Mouse (Mus musculus): Measurements from ENCODE around the gene 1810055G02Rik.

1810055G02Rik gene

DNA sequence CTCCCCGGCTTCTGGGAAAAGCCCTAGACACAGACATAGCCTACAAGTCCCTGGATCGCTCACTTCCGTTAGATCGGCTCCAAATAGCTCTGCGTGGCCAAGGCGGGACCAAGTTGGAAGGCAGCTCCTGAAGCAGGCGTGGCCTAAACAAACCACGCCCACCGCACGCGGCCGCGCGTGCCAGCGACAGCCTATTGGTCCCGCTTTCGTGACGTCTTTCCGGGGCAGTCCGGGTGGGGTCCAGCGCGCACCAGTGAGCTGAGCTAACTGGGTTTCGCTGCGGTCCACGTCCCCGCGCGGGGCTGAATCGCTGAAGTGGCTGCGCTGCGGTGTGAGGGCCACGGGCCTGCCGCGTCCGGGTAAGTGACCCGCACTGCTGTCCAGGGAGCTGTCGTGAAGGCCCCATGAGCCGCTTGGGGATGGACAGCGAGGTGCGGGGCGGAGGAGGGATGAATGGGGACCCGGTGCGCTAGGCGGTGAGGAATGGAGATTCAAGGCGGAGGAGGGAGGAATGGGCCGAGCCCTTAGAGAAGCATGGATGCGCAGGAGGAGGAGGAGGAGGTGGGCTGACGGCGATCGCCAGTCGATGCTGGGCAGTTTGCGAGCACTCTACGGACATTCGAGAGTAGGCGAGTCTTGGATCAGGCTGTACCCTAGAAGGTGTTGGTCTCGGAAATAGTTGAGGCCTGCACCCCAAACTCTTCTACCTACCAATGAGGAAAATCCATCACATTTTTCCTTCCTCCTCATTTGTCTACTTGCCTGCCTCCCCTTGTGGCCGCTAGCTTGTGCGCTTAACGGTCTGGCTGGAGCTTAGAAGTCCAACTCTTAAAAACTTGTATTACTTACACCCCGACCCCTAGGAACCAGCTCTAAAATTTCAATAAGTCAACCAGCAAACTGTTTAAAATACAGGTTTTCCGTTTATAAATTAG is at the start of gene 1810055G02Rik:
TSS of gene 1810055G02Rik (plus strand) at position 216 of the 935 bp plus-strand sequence.
- peak; percentile 100 for DNase-seq (ENCODE audit: low read depth, low spot score)

DNA sequence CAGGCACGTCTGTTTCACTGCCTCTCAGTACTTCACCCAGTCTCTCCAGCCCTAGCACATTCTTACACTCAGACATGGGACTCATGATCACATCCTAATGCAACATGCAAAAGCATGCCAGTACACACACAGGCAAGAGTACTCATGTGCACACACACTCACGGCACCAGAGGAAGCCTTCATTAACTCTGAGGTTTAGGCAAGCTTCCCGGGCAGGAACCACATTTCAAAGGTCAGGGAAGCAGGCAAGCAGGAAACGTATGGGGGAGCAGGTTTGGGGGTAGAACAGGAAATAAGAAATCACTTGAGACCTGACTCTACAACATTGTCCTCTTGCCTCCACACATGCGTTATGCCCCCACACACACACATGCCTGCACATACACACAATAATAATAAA is 42.6 kb upstream of the 1810055G02Rik start:
- DNase-seq (ENCODE audit: low read depth, low spot score): no peak

- no peak for DNase-seq (ENCODE audit: low read depth, low spot score)
Measured at GRCm38 (mm10) chr19:3666632-3667031, 41.5 kb upstream of the 1810055G02Rik start.

DNA sequence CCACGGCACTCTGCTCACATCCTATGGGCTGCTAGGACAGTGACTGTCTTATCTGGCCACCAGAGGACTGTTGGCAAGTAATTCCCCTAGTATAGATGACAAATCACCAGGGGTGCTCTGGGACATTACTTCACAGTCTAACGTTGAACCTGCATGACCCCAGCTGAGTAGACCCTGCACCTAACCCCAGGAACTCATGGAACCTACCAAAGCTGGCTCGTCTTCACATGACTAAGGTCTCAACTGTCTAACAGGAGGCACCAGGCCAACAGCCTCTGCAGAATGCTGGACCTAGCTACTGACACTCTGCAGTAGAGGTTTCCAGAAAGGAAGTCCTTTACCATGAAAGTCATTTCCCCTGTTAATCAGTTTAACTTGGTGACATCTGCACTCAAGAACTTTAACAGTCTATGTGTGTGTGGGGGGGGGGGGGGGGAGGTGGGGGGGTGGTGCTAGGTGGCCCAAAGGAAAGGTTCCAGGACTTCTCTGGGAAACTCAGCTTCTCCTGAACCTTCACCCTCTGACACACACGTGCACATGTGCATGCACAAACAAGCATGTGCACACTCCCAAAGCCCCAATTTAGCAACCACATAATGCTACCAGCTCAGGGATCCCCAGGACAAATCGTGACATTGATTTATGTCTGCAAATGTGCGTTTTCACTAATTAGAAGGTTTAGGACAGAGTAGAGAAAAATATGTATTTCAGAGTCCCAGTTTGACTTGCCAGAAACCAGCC is 40.8 kb upstream of the 1810055G02Rik start:
- DNase-seq (ENCODE audit: low read depth, low spot score): no peak

DNA sequence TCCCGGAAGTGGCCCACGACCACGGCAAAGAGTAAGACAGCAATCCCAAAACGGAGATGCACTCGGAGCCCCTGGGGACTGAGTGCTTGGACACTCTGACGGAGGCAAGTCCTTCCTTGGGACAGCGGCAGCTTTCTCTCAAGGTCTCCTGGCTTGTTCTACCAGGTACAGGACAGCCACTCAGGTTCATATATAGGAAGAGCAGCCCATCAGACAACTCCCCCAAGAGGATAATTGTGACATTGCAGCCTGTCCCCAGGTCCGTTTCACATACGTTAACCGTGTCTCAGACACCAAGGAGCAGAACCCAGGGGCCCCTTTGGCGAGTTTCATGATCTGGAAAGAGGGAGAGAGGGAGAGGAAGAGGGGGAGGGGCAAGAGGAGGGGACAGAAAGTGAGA is 40.1 kb upstream of the 1810055G02Rik start:
- no peak for DNase-seq (ENCODE audit: low read depth, low spot score)

GRCm38 (mm10) chr19:3668551-3668950 is 39.5 kb upstream of the 1810055G02Rik start:
- DNase-seq (ENCODE audit: low read depth, low spot score): no peak

DNA sequence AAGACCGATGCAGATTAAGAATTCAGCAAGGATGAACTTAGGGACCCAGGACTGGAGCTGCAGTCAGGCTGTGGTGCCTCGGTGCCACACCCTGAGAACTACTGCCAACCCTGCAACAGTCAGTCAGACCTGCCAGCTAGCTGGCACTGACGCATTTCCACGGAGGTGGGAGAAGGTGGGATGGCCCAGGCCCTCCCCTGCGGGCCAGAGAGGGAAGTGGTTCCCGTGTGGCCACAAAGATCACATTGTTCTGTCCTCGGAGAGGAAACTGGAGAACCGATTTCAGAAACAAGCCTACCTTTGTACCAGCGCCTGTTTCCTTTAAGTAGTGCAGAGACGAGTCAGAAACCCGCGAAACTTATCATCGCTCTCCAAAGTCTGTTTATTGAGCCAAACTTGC is 39.0 kb upstream of the 1810055G02Rik start:
- no peak for DNase-seq (ENCODE audit: low read depth, low spot score)

DNA sequence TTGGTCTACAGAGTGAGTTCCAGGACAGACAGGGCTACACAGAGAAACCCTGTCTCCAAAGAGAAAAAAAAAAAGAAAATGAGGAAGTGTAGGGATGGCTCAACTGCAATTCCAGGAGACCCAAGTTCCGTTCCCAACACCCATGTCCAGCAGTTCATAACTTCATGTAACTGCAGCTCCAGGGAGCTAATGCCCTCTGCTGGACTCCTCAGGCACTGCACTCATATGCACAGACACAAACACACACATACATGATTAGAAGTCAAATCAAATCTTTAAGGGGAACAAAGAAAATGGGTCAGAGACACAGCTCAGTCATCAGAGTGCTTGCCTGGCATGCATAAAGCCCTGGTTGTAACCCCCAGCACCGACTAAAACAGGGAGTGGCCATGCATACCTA is 34.9 kb upstream of the 1810055G02Rik start:
- no peak for DNase-seq (ENCODE audit: low read depth, low spot score)

- no peak for DNase-seq (ENCODE audit: low read depth, low spot score)
Measured at GRCm38 (mm10) chr19:3674122-3674855, 33.8 kb upstream of the 1810055G02Rik start.

- no peak for DNase-seq (ENCODE audit: low read depth, low spot score)
Measured at GRCm38 (mm10) chr19:3680732-3681131, 27.4 kb upstream of the 1810055G02Rik start.

DNA sequence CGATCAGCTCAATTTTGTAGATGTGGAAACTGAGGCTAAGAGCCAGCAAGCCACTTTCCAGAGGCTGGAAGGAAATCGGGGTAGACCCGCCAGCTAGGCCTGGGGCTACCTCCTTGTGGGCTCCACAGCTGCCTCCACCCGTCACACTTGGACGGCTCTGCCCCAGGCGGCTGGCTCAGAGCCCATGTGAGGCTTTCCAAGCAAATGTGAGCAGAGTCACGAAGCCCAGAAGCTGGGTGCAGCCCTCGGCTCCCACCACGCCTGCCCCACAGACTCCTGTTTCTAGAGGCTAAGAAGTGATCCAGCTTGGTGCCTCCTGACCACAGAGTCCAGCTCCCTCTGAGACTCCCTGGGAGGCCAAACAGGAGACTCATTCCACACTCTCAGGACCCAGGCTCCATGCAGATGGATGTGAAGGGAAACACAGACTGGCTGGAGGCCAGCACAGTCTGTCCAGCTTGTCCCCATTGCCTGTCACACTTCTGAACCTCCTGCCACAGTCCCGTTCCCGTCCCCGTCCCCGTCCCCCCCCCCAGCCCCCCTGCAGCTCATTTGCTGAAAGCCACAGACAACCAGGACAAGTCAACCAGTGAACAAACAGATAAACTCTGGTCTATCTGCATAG is 26.7 kb upstream of the 1810055G02Rik start:
- DNase-seq (ENCODE audit: low read depth, low spot score): no peak

- DNase-seq (ENCODE audit: low read depth, low spot score): no peak
Measured at GRCm38 (mm10) chr19:3684414-3684813, 23.7 kb upstream of the 1810055G02Rik start.

GRCm38 (mm10) chr19:3684957-3685580 is 23.0 kb upstream of the 1810055G02Rik start:
- DNase-seq (ENCODE audit: low read depth, low spot score): peak; percentile 45

DNA sequence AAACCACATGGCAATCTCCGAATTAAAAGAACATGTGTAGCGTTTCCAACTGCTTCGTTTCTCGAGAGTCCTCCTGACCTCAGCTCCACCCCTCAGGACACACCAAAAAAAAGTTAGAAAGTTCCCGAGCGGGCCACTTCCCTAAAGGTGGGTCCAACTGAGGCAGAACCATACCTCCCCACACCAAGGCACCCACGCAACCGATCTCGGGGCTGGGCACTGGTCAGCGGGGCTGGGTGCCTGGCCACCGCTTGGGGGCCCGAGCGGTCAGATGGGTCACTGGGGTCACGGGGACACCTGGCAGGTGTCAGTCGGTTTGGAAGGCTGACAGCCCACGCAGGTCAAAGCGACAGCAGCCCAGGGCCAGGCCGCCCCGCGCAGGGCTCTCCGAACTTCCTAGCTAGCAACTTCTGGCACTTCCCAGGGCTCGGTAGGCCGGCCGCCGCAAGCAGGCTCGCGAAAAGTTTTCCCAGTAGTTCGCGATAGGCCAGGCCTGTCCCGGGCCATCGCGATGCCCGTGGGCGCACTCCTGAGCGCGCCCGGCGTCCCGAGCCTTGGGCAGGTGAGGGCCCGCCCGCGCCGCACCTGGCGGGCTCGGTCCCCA is 22.4 kb upstream of the 1810055G02Rik start:
- peak; percentile 41 for DNase-seq (ENCODE audit: low read depth, low spot score)

DNA sequence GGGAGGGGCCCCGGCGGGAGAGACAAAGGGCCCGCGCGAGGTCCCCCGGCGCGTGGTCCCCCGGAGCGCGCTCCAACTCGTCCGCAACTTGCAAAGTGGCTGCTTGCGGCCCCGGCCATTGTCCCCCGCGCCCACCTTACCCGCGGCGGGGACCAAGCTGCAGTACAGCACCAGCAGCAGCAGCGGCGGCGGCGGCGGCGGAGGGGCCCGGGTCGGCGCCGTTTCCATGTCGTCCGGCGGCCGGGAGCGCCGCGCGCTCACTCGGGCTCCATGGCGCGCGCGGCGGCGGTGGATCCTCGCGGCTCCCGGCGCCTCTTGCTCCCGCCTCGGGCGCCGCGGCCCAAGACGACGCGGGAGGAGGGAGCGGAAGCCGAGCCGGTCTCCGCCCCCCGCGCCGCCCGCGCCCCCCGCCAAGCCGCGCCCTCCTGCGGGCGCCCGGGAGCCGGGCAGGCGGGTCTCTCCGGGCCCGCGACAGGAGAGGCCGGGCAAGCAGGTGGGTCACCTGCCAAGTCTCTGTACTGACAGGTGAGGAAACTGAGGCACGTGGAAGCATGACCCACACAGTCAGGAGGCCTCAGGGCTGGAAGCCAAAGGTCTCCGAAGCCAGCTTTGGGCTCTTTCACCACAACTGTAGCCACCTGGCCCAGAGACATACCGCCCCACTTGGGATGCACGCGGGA is 21.7 kb upstream of the 1810055G02Rik start, which contains the start of gene Lrp5:
TSS of gene Lrp5 (minus strand) at position 350 of the 680 bp plus-strand sequence.
- peak; percentile 27 for DNase-seq (ENCODE audit: low read depth, low spot score)

DNA sequence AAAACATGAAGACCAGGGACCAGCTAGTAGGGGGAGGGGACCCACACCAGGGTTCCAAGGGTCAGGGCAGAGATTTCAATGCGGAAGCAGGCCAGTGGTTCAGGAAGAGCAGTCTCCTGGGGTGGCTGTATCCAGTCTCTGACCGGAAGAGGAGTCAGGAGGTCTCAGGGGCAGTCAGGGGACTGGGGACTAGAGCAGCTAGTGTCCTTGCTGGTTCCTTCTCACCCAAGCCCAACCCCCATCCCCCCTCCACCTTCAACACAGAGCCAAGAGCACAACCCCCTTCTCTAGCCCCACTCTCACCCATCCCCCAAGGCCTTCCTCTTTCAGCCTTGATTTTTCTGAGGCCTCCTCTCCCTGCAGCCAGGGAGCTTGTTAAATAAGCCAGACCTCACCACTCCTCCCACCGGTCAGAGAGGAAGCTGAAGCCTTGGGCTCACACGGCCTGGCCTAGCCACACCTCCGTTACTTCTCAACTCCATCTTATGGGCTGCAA is 20.4 kb upstream of the 1810055G02Rik start:
- peak; percentile 41 for DNase-seq (ENCODE audit: low read depth, low spot score)

DNA sequence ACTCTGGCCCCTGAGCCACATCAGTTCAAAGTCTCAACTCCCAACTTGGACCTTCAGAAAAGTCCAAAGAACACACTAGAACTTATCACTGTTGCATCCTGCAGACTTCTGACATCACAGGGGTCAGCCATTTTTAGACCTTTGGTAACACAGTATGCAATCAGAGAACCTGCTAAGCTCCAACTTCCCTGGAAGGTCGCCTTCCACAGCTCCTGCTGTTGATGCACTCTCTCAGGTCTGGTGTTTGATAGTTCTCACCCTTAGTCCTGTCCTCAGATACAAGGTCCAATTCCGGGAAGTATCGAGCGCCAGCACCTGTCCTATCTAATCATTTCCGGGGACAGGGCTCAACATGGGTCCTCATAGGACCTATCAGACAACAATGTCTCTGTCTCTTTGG is 16.8 kb upstream of the 1810055G02Rik start:
- DNase-seq (ENCODE audit: low read depth, low spot score): no peak

GRCm38 (mm10) chr19:3692414-3693145 is 15.5 kb upstream of the 1810055G02Rik start:
- DNase-seq (ENCODE audit: low read depth, low spot score): no peak

- DNase-seq (ENCODE audit: low read depth, low spot score): no peak
Measured at GRCm38 (mm10) chr19:3694476-3694875, 13.6 kb upstream of the 1810055G02Rik start.
